Mouse (Mus musculus) G1E (cell line): ENCODE results near the gene Myo18a. TPM values are rescaled to one million over a fixed set of nuclear protein-coding genes. Genes with fewer than 3 reads are reported as not detected.

Experiments
- ATAC-seq: 2 replicates; pipeline ENCODE4 v1.8.0; 2016; ENCODE audit warnings: mild to moderate bottlenecking; ENCODE audit not compliant: insufficient number of reproducible peaks, poor library complexity, low FRiP score, severe bottlenecking; ENCODE audit errors: extremely low read depth
- DNase-seq: peaks from one replicate; pipeline ENCODE4 v3.0.0; 2012; ENCODE audit warnings: low spot score
- H3K27me3 ChIP-seq: 2 replicates; pipeline ENCODE4 v1.6.1; 2012; ENCODE audit warnings: mild to moderate bottlenecking, low read length, inconsistent platforms; ENCODE audit not compliant: insufficient read depth
- H3K36me3 ChIP-seq: replicated peaks from 2 replicates; pipeline ENCODE3; 2012; ENCODE audit warnings: mild to moderate bottlenecking, inconsistent platforms
- H3K4me1 ChIP-seq: 2 replicates; pipeline ENCODE4 v1.6.1; 2012; ENCODE audit warnings: low read depth, low read length, inconsistent platforms, mixed read lengths; ENCODE audit not compliant: insufficient read depth
- H3K4me3 ChIP-seq: 2 replicates; pipeline ENCODE4 v1.5.1; 2012; ENCODE audit warnings: low read depth, mild to moderate bottlenecking, inconsistent platforms, low read length, moderate library complexity, mixed read lengths
- H3K9me3 ChIP-seq: replicated peaks from 2 replicates; pipeline ENCODE4 v1.6.1; 2012; ENCODE audit warnings: inconsistent platforms
- CTCF ChIP-seq: IDR thresholded peaks from 2 replicates; pipeline ENCODE4 v1.5.1; 2012; ENCODE audit warnings: low read depth, low read length, inconsistent platforms, mixed read lengths
- GATA1 ChIP-seq: IDR thresholded peaks from 2 replicates; pipeline ENCODE4 v1.6.1; 2012; ENCODE audit warnings: borderline replicate concordance, low read length, inconsistent platforms, mixed read lengths
- GATA2 ChIP-seq: IDR thresholded peaks from 2 replicates; pipeline ENCODE4 v1.6.1; 2012; ENCODE audit warnings: low read depth, low read length, inconsistent platforms, borderline replicate concordance
- POLR2AphosphoS5 ChIP-seq: IDR thresholded peaks from 2 replicates; pipeline ENCODE4 v1.6.1; 2012; ENCODE audit warnings: low read depth, low read length, inconsistent platforms; ENCODE audit not compliant: insufficient replicate concordance
- TAL1 ChIP-seq: conservative IDR thresholded peaks from 2 replicates; pipeline ENCODE4 v1.6.1; 2012; ENCODE audit warnings: low read depth, low read length, inconsistent platforms, mixed read lengths
- polyA plus RNA-seq: library from polyadenylated mRNA; stranded (reverse); fragments of >175 nt; gene quantifications from 2 replicates; pipeline ENCODE4 v1.2.3, GENCODE M21; 2012
- total RNA-seq, 2 experiments: library from RNA; stranded (forward) in 1 of 2; stranded (reverse) in 1 of 2; fragments of 200-1000 nt in 1 of 2; fragments of >200 nt in 1 of 2; fragmentation: Nextera tagmentation in 1 of 2; gene quantifications; 2 replicates each; pipeline ENCODE4 v1.2.3; 2014 to 2017

Myo18a gene
- total and polyA plus RNA-seq, 3 experiments, result 32.7 to 59.4 (median 53.1) TPM

DNA sequence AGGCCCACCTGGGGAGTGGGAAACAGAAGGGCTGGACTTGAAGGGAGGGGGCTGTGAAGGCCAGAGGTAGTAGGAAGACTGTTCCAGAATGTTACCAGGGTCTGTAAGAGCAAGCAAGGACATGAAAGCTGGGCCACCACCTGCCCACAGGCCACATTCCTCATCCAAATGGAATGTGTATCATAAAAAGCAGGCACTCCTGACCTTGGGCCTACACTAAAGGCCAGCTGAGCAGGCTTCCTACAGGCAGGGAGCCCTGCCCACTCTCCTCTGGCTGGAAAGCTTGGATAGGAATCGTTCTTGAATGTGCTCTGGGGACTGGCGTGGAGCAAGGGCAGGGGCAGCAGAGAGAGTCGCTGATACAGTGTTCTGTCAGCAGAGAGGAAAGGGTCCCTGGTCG is 73.7 kb downstream of the Myo18a start:
- no peaks in the 10 kb centered on the region for H3K27me3 ChIP-seq
- H3K36me3 ChIP-seq, result peaks cover 97% of the 10 kb centered on the region
- H3K4me3 ChIP-seq, result no peak overlapping the region
- no peaks in the 10 kb centered on the region for H3K4me1 ChIP-seq
- no peaks in the 10 kb centered on the region for H3K9me3 ChIP-seq
- DNase-seq (no peak), ATAC-seq (no peak)
- TF ChIP-seq GATA2, result no peak
- no peak for TF ChIP-seq GATA1
- no peak for TF ChIP-seq CTCF
- TF ChIP-seq POLR2AphosphoS5, result no peak
- no peak for TF ChIP-seq TAL1

- no peak for DNase-seq
- ATAC-seq, result no peak
- peaks cover 98% of the 10 kb centered on the region for H3K36me3 ChIP-seq
These were observed 74.8 kb downstream of the Myo18a start for GRCm38 (mm10) chr11:77837856-77838255.

GRCm38 (mm10) chr11:77840523-77841245 is 77.6 kb downstream of the Myo18a start:
- ATAC-seq, result no peak
- no peak overlapping the region for H3K4me3 ChIP-seq
- no peaks in the 10 kb centered on the region for H3K27me3 ChIP-seq
- no peak for TF ChIP-seq GATA2
- TF ChIP-seq GATA1, result no peak
- TF ChIP-seq POLR2AphosphoS5, result no peak
- no peak for TF ChIP-seq CTCF
- TF ChIP-seq TAL1, result no peak
- H3K36me3 ChIP-seq, result peaks cover 99% of the 10 kb centered on the region
- H3K9me3 ChIP-seq, result no peaks in the 10 kb centered on the region
- no peaks in the 10 kb centered on the region for H3K4me1 ChIP-seq
- DNase-seq, result no peak

More at GRCm38 (mm10) chr11:77837856-77838255, 74.8 kb downstream of the Myo18a start:
- H3K4me3 ChIP-seq, result no peak overlapping the region
- TF ChIP-seq POLR2AphosphoS5, result no peak
- TF ChIP-seq CTCF, result no peak
- no peak for TF ChIP-seq GATA2
- no peaks in the 10 kb centered on the region for H3K4me1 ChIP-seq
- H3K9me3 ChIP-seq, result no peaks in the 10 kb centered on the region
- H3K27me3 ChIP-seq, result no peaks in the 10 kb centered on the region

GRCm38 (mm10) chr11:77843068-77843905 is 80.2 kb downstream of the Myo18a start:
- no peak overlapping the region for H3K4me3 ChIP-seq
- H3K9me3 ChIP-seq, result no peaks in the 10 kb centered on the region
- ATAC-seq (no peak), DNase-seq (no peak)
- no peaks in the 10 kb centered on the region for H3K4me1 ChIP-seq
- no peaks in the 10 kb centered on the region for H3K27me3 ChIP-seq
- H3K36me3 ChIP-seq, result peaks cover 99% of the 10 kb centered on the region
- no peak for TF ChIP-seq POLR2AphosphoS5
- TF ChIP-seq CTCF, result no peak
- no peak for TF ChIP-seq GATA2

DNA sequence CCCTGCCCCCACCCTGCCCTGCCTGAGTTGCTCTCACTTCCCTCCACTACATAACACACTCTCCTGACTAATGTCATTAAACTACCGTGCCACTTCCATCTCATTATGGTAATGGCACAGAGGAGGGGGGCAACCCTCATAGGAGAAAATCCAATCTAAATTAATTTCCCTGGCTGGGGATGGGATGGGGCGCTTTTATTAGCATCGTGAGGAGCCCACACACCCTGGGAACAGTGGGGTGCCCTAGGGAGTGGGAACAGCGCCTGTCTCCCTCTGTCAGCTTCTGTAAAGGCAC is 80.8 kb downstream of the Myo18a start:
- H3K4me1 ChIP-seq, result no peaks in the 10 kb centered on the region
- H3K9me3 ChIP-seq, result no peaks in the 10 kb centered on the region
- ATAC-seq (no peak), DNase-seq (no peak)
- H3K27me3 ChIP-seq, result no peaks in the 10 kb centered on the region
- TF ChIP-seq TAL1 (no peak), GATA1 (no peak), GATA2 (no peak), CTCF (no peak), POLR2AphosphoS5 (no peak)
- H3K36me3 ChIP-seq, result peaks cover 99% of the 10 kb centered on the region
- no peak overlapping the region for H3K4me3 ChIP-seq

GRCm38 (mm10) chr11:77847599-77848128 is 84.6 kb downstream of the Myo18a start:
- no peak overlapping the region for H3K4me3 ChIP-seq
- TF ChIP-seq GATA2, result no peak
- TF ChIP-seq CTCF, result no peak
- TF ChIP-seq POLR2AphosphoS5, result no peak
- no peak for TF ChIP-seq GATA1
- TF ChIP-seq TAL1, result no peak
- peaks cover 2% of the 10 kb centered on the region; the same call in 1 of the 2 replicates for H3K4me1 ChIP-seq
- peaks cover 96% of the 10 kb centered on the region for H3K36me3 ChIP-seq
- H3K27me3 ChIP-seq, result no peaks in the 10 kb centered on the region; the same call in 1 of the 2 replicates
- DNase-seq (no peak), ATAC-seq (no peak)
- H3K9me3 ChIP-seq, result no peaks in the 10 kb centered on the region
